Mouse (Mus musculus) lung, postnatal 14 days (tissue): ENCODE results near the gene Osbpl5.

Experiments
- DNase-seq: peaks from one replicate; pipeline ENCODE4 v3.0.0; 2021

The Osbpl5 gene

GRCm38 (mm10) chr7:143756125-143757026 lies at the start of gene Osbpl5:
Osbpl5 (minus strand) TSS chr7:143756985.
- no peak for DNase-seq

GRCm38 (mm10) chr7:143805199-143805624 lies 48.4 kb upstream of the Osbpl5 start:
- peak; percentile 63 for DNase-seq

- no peak for DNase-seq
These were observed 44.6 kb upstream of the Osbpl5 start for GRCm38 (mm10) chr7:143801195-143802065.

GRCm38 (mm10) chr7:143800770-143801169 lies 44.0 kb upstream of the Osbpl5 start:
- DNase-seq = no peak

GRCm38 (mm10) chr7:143798783-143799182 lies 42.0 kb upstream of the Osbpl5 start:
- no peak for DNase-seq

GRCm38 (mm10) chr7:143793121-143793520 lies 36.3 kb upstream of the Osbpl5 start:
- DNase-seq = peak; percentile 56

GRCm38 (mm10) chr7:143792336-143792985 lies 35.7 kb upstream of the Osbpl5 start:
- no peak for DNase-seq

- peak; percentile 67 for DNase-seq
These were observed 27.4 kb upstream of the Osbpl5 start, which contains the start of gene Mrgpre for GRCm38 (mm10) chr7:143783996-143784829. Mrgpre (minus strand) TSS chr7:143784500.

- DNase-seq = no peak
These were observed 26.7 kb upstream of the Osbpl5 start for GRCm38 (mm10) chr7:143783378-143783995.

GRCm38 (mm10) chr7:143777375-143777774 lies 20.6 kb upstream of the Osbpl5 start:
- no peak for DNase-seq

GRCm38 (mm10) chr7:143776137-143776536 lies 19.4 kb upstream of the Osbpl5 start:
- DNase-seq = no peak

GRCm38 (mm10) chr7:143769461-143769860 lies 12.7 kb upstream of the Osbpl5 start:
- no peak for DNase-seq

- no peak for DNase-seq
These were observed 11.5 kb upstream of the Osbpl5 start for GRCm38 (mm10) chr7:143768267-143768666.

- no peak for DNase-seq
These were observed 10.1 kb upstream of the Osbpl5 start, which contains the start of gene Mrgprg for GRCm38 (mm10) chr7:143766893-143767292. Mrgprg (minus strand) TSS chr7:143766993.

- no peak for DNase-seq
These were observed 8.2 kb upstream of the Osbpl5 start for GRCm38 (mm10) chr7:143764876-143765530.

- no peak for DNase-seq
These were observed 7.0 kb upstream of the Osbpl5 start for GRCm38 (mm10) chr7:143763794-143764193.

GRCm38 (mm10) chr7:143758956-143759355 lies 2.2 kb upstream of the Osbpl5 start:
- no peak for DNase-seq

- no peak for DNase-seq
These were observed 911 bp upstream of the Osbpl5 start for GRCm38 (mm10) chr7:143757696-143758095.

- DNase-seq = peak; percentile 77
These were observed 224 bp upstream of the Osbpl5 start for GRCm38 (mm10) chr7:143757027-143757390.

- DNase-seq = no peak
These were observed 1.2 kb downstream of the Osbpl5 start for GRCm38 (mm10) chr7:143755357-143756124.
